Mouse (Mus musculus): ENCODE measurements at regions not wholly inside any gene's neighbourhood (a gene's known extent, or its start where the extent isn't known, plus 50 kb on each side); places are given as distances from the start of the nearest gene placed in this dataset.
A peak's percentile ranks its signal among the peaks of the same experiment; 100 is the strongest.
"Not testable (repeated sequence)": the region's sequence is repeated elsewhere in the genome, so short reads cannot be mapped to it uniquely, and the experiment has no call there.

DNA sequence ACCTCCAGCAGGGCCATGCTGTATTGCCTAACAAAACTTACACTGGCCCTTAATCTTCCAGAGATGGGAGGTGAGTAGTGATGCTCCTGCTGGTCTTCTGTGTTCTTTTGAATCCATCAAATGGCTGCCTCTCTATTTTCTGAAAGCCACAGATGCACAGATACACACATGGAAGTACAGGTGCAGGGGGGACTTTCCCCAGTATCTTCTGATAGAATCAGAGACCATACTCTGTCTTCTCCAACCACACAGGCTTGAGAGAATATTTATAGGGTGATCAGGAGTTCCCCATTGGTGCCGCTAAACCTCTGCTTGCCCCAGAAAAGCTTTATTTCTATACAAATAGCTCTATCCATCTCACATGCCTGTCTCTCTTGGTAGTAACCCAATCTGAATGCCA lies 133.5 kb upstream of the Tbl1xr1 start:
- Histone ChIP-seq H3K4me1 (replicated peaks) (peaks cover 9% of the 10 kb centered on the region), H3K4me2 (replicated peaks) (no peak overlapping the region), H3K9me3 (no peaks in the 10 kb centered on the region), H3K9ac (replicated peaks) (no peak overlapping the region), H3K27me3 (no peaks in the 10 kb centered on the region; the same call in 1 of the 2 replicates), H3K36me3 (no peaks in the 10 kb centered on the region), H3K27ac (no peak overlapping the region), H3K4me3 (replicated peaks) (no peak overlapping the region)
- ATAC-seq: no peak
- WGBS: 100% methylated on average over 1 of the region's 1 CpGs

DNA sequence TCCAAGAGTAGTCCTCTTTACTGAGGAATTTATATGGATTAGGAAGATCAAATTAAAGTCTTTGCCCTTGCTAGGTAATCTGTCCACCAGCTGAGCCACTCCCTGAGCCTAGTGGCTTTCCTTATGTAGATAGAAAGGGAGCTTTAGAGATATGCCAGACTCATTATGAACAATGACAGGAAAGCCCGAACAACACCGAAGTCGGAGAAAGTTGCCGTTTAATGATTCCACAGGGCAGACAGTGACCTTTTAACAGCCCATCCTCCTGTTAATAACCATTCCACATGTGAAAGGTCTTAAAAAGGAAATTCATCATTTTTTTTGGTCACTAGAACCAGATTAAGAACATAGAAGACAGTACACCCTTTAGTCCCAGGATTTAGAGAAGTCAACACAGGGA lies 130.7 kb upstream of the Tbl1xr1 start:
- Histone ChIP-seq H3K4me3 (replicated peaks) (no peak overlapping the region), H3K36me3 (no peaks in the 10 kb centered on the region), H3K4me1 (replicated peaks) (peaks cover 10% of the 10 kb centered on the region), H3K9ac (replicated peaks) (no peak overlapping the region), H3K27me3 (no peaks in the 10 kb centered on the region; the same call in 1 of the 2 replicates), H3K9me3 (no peaks in the 10 kb centered on the region), H3K4me2 (replicated peaks) (no peak overlapping the region), H3K27ac (no peak overlapping the region)
- WGBS: 84% methylated on average over 4 of the region's 4 CpGs
- no peak for ATAC-seq

DNA sequence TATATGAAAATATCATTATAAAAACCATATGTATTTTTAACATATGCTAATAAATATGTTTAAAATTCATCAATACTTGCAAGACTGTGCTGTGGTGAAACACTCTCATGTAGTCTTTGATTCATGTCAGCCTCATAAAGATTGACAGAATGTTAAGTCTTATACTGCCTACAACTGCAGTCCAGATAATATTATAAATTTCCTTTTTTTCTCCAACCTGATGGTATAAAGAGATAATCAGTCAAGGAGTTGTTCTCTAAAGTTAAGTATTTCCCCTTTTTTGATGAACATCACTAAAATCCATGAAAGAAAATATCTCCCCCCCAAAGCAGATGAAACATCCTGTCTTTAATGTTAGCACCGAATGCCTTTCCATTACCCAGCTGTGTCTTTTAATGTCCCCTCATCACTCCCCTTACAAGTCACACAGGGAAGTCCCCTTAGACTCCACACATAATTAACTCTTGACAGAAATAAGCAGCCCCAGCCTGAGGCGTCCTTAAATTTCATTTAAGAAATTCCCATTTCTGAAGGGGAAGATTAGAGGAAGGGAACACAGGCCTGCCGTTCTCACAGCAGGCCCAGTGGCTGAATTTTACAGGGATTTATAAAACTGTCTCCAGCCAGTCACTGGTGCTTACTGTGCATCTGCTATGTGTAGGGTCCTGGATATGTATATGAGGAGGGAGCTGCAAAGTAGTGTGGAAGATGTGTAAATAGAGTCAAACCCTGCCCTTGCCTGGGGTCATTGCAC lies 129.0 kb upstream of the Tbl1xr1 start:
- ATAC-seq: peak; percentile 70
- Histone ChIP-seq H3K4me2 (replicated peaks) (no peak overlapping the region), H3K9me3 (no peaks in the 10 kb centered on the region), H3K27ac (0 out of 2 replicates have a peak overlapping the region, but pooled peaks have one; percentile 30), H3K4me1 (replicated peaks) (peaks cover 10% of the 10 kb centered on the region), H3K9ac (replicated peaks) (no peak overlapping the region), H3K4me3 (replicated peaks) (no peak overlapping the region), H3K27me3 (no peaks in the 10 kb centered on the region; the same call in 1 of the 2 replicates), H3K36me3 (no peaks in the 10 kb centered on the region)
- 7% methylated on average over 3 of the region's 3 CpGs for WGBS

DNA sequence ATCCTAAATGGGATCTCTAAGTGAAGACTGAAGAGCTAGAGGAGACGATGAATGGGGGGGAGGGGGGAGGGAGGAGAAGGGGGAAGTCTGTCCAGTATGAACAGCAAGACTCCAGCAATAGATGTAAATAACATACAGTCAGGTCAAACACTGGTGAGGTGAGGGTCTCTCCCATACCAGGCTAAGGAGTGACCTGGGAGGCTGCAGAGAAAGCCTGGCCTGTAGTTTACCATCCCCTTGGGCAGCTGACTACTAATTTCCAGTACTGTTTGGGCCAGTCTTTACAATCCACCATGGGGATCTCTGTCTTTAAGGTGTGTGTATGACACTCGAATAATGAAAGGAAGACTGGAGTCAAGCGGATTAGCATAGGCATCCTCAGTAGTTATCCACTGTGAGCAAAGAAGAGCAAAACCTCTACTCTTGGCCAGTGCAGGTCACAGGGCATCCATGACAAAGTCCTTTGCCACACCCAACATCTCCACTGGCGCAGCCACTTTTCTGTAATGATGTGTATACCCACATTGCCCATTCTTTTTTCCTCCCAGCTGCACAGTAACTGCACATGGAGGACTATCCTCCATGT lies 128.3 kb upstream of the Tbl1xr1 start:
- no peak overlapping the region for H3K4me2 ChIP-seq (replicated peaks)
- no peaks in the 10 kb centered on the region for H3K36me3 ChIP-seq
- no peak overlapping the region for H3K4me3 ChIP-seq (replicated peaks)
- no peaks in the 10 kb centered on the region; the same call in 1 of the 2 replicates for H3K27me3 ChIP-seq
- peaks cover 16% of the 10 kb centered on the region for H3K4me1 ChIP-seq (replicated peaks)
- WGBS: 55% methylated on average over 4 of the region's 4 CpGs
- no peaks in the 10 kb centered on the region for H3K9me3 ChIP-seq
- 0 out of 2 replicates have a peak overlapping the region, but pooled peaks have one; percentile 30 for H3K27ac ChIP-seq
- no peak overlapping the region for H3K9ac ChIP-seq (replicated peaks)
- ATAC-seq: peak; percentile 55

DNA sequence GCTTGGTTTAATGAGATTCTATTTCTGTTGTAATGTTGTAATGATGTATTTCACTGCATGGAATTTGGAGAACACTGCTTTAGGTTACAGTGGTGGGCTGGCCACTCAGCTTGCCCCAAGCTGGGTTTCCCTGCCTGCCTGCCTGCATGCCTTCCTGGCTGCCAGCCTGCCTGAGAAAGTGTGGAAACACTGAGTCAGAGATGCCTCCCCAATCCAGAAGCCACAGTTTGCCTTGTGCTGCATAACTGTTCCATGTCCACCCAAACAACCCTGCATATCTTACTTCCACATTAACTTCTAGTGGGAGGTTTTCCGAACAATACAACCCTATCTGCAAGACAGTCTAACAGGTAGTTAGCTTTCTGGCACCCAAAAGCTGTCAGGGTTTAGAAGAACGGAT lies 127.0 kb upstream of the Tbl1xr1 start:
- H3K27me3 ChIP-seq: no peaks in the 10 kb centered on the region
- no peaks in the 10 kb centered on the region for H3K9me3 ChIP-seq
- no peak overlapping the region for H3K9ac ChIP-seq (replicated peaks)
- WGBS: 89% methylated on average over 2 of the region's 2 CpGs
- H3K4me3 ChIP-seq (replicated peaks): no peak overlapping the region
- ATAC-seq: no peak
- peaks cover 16% of the 10 kb centered on the region for H3K4me1 ChIP-seq (replicated peaks)
- no peak overlapping the region for H3K27ac ChIP-seq
- H3K36me3 ChIP-seq: no peaks in the 10 kb centered on the region
- H3K4me2 ChIP-seq (replicated peaks): no peak overlapping the region

DNA sequence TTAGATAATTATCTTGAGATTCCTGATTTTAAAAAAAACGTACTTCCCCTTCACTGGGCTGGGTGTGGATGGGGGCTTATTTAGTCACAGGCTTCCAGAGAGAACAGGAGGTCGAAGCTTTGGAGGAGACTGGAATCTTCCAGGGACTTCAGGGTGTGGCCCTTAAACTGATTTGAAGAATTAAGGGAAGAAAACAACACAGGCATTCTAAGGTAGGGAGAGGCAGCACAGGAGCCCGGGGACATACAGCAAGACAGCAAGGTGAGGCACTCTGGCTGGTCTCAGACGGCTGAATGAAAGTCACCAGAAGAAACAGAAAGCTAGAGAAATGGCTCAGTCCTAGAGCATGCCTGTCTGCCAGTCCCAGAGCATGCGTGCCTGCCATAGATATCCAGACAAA lies 125.9 kb upstream of the Tbl1xr1 start:
- no peaks in the 10 kb centered on the region for H3K9me3 ChIP-seq
- H3K4me1 ChIP-seq (replicated peaks): peaks cover 16% of the 10 kb centered on the region
- ATAC-seq: no peak
- no peaks in the 10 kb centered on the region for H3K36me3 ChIP-seq
- no peak overlapping the region for H3K9ac ChIP-seq (replicated peaks)
- no peak overlapping the region for H3K4me2 ChIP-seq (replicated peaks)
- WGBS: 91% methylated on average over 5 of the region's 5 CpGs
- no peak overlapping the region for H3K4me3 ChIP-seq (replicated peaks)
- H3K27me3 ChIP-seq: no peaks in the 10 kb centered on the region
- H3K27ac ChIP-seq: no peak overlapping the region

DNA sequence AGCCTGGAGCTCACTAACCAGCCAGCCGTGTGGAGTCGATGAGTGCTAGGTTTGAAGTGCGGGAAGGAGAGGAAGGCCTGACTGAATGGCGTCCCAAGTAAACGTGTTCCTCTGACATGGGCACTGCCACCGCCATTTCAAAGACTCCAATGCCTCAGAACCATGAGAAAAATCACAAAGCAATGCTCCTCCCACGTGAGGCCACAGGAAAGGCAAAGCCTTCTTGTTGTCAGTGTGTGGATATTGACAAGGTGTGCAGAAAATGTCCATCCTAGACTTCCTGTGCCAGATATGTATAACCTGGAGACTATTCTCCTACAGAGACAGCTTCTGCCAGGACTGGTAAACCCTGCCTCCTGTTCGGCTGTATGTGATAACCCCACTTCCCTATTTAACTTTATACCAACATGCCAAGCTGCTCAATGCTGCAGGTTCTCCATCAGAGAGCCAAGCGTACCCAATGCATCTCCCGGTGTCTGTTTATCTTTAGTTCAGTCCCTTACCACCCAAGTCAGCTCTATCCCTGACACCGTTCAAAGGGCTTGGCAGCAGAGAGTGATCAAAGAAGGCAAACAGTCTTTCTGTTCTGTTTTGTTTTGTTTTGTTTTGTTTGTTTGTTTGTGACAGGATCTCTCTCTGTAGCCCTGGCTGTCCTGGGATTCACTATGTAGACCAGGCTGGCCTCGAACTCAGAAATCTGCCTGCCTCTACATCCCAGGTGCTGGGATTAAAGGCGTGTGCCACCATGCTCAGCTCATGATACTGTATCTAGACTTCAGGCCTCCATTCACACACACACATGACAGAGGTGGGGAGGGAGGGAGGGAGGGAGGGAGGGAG lies 124.8 kb upstream of the Tbl1xr1 start:
- Histone ChIP-seq H3K36me3 (no peaks in the 10 kb centered on the region), H3K27me3 (no peaks in the 10 kb centered on the region), H3K4me1 (replicated peaks) (peaks cover 16% of the 10 kb centered on the region), H3K4me2 (replicated peaks) (no peak overlapping the region), H3K4me3 (replicated peaks) (no peak overlapping the region), H3K27ac (no peak overlapping the region), H3K9me3 (no peaks in the 10 kb centered on the region), H3K9ac (replicated peaks) (no peak overlapping the region)
- ATAC-seq: no peak
- WGBS: 93% methylated on average over 13 of the region's 13 CpGs

DNA sequence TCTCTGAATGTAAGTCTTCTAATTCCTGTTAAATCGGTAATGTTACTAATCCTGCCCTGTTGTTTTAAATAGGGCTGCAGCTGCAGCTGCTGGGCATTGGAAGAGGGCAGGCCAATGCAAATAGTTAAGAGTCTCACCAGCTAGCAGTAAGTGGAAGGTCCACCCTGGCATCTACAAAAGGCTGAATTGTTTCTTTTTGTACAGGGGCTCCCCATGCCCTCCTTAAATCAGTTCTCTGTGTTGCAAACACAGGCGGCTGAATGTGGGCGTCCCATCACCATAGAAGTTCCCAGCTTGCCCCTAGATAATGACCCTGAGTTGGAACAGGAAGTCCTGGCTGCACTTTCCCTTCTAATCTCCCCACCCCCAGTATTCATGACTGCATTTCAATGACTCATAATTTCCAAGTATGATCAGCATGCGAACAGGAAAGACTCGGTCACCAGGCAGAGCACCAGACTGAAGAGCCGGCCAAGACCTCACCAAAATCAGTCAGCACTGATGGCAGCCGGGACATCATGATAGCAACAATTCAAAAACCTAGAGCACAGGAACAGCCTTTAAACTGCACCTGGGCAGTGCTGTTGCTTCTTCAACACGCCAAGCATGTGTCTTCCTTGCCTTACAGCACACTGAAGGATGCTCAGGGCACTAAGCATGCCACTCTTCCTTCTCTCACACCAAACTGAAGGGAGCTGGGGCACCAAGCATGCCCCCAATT lies 123.6 kb upstream of the Tbl1xr1 start:
- H3K9me3 ChIP-seq: no peaks in the 10 kb centered on the region
- no peak for ATAC-seq
- H3K36me3 ChIP-seq: no peaks in the 10 kb centered on the region
- no peak overlapping the region for H3K27ac ChIP-seq
- peaks cover 12% of the 10 kb centered on the region for H3K4me1 ChIP-seq (replicated peaks)
- no peak overlapping the region for H3K4me2 ChIP-seq (replicated peaks)
- no peak overlapping the region for H3K4me3 ChIP-seq (replicated peaks)
- no peaks in the 10 kb centered on the region for H3K27me3 ChIP-seq
- no peak overlapping the region for H3K9ac ChIP-seq (replicated peaks)
- WGBS: 57% methylated on average over 8 of the region's 8 CpGs

DNA sequence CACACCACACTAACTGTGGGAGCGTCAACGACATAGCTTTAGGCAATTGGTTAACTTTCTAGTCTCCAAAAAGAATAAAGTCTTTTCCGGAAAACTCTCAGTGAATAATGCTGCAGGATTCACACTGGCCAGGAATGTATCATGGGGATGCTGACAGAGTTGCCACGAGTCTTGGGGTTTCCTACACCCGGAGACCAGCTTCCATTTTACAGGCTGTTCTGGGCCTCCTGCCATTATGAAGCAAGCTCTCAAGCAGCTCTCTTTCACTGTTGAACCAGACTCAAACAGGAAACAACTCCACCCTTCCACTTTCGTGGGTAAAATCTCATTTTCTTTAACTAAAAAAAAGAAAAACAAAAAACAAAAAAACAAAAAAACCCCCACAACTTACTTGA lies 123.0 kb upstream of the Tbl1xr1 start:
- Histone ChIP-seq H3K4me3 (replicated peaks) (no peak overlapping the region), H3K27me3 (no peaks in the 10 kb centered on the region), H3K4me1 (replicated peaks) (peaks cover 6% of the 10 kb centered on the region), H3K36me3 (no peaks in the 10 kb centered on the region), H3K9me3 (no peaks in the 10 kb centered on the region), H3K9ac (replicated peaks) (no peak overlapping the region), H3K4me2 (replicated peaks) (no peak overlapping the region), H3K27ac (no peak overlapping the region)
- 89% methylated on average over 6 of the region's 6 CpGs for WGBS
- no peak for ATAC-seq

DNA sequence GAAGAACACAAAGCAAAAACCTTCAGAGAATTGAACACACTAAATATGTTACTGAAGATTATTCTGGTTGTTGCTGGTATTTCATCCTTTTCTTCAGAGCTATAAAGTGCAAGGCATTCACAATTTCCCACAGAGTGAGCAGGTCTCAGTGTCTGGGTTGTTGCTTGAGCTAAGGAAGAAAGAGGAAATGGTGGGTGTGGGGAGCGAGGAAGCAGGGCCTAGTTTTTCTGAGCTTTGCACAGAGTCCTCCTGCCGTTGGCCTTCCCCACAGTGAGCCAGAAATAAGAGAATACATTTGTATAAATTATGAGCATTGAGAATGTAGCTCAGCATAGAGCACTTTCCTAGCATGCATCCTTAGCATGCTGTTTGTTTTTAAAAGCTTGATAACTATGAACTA lies 120.8 kb upstream of the Tbl1xr1 start:
- Histone ChIP-seq H3K9ac (replicated peaks) (no peak overlapping the region), H3K4me3 (replicated peaks) (no peak overlapping the region), H3K4me1 (replicated peaks) (peaks cover 6% of the 10 kb centered on the region), H3K27me3 (no peaks in the 10 kb centered on the region), H3K4me2 (replicated peaks) (no peak overlapping the region), H3K36me3 (no peaks in the 10 kb centered on the region), H3K9me3 (no peaks in the 10 kb centered on the region), H3K27ac (no peak overlapping the region)
- no peak for ATAC-seq
- WGBS: 51% methylated on average over 2 of the region's 2 CpGs

DNA sequence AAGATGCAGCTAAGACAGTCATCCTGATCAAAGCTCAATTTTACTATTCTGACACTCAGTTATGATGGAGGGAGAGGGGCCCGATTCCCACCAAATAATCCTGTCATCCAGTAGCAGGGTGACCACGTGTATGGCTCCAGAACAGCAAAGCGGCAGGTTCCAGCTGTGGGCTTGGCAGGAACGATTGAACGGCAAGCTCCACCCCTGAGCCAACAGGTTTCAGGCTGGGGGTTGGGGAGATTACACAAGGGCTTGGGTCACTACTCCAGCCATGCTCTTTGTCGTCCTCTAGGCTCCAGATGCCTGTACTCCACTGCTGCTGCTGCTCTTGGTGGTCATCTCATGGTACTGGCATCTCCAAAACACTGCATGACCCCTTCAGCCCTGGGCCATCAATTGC lies 119.3 kb upstream of the Tbl1xr1 start:
- H3K9me3 ChIP-seq; H3K9ac ChIP-seq (replicated peaks); H3K4me2 ChIP-seq (replicated peaks); H3K4me1 ChIP-seq (replicated peaks); H3K4me3 ChIP-seq (replicated peaks); H3K27ac ChIP-seq; H3K36me3 ChIP-seq; ATAC-seq; H3K27me3 ChIP-seq: not testable (repeated sequence)
- WGBS: 74% methylated on average over 6 of the region's 6 CpGs
